In the genomic region with DNA sequence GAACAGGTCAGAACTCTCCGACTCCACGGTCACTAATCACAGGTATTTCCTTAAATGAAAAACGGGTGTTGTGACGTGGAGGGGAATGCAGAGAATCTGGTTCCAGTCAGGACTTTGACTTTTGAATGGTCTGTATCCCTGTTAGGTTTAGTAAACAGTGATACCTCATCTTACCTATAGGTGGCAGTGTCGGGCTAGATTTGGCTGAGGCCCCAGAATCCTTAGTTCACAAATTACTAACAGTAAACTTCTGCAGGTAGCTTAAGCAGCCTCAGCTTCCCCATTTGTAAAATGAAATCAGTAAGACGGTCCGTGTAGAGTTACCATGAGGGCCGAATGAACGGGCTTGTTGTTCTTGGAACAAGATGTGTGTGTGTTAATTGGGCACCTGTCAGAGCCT, we compare ENCODE assay signal across 8 mouse cellular contexts. TPM values are rescaled to one million over a fixed set of nuclear protein-coding genes. Genes with fewer than 3 reads are reported as not detected.
DNase-seq lines count a peak whose midpoint lies in the region; ATAC-seq and TF ChIP-seq lines count a peak whose summit lies in the region.

No protein-coding gene starts in this region.

- TF ChIP-seq POLR2A in thymus, adult 2 months (IDR thresholded peaks at IDR 0.05; ENCODE audit: control insufficient read depth, extremely low read depth, insufficient read depth, low read length, poor library complexity): no peak

- no peak overlapping the region for H3K4me2 ChIP-seq in hindbrain, postnatal 0 days (ENCODE audit: low read depth, low read length)
- no peak overlapping the region for H3K4me2 ChIP-seq in midbrain, postnatal 0 days (ENCODE audit: low read depth, low read length, poor library complexity, severe bottlenecking)

- intact Hi-C loops in left cerebral cortex, postnatal 4 days (cut with DNase I): no loop called here

- no peak overlapping the region for H3K4me3 ChIP-seq in thymus, adult 2 months (ENCODE audit: control insufficient read depth, insufficient read depth, low read length)
- no peak overlapping the region for H3K4me3 ChIP-seq in hindbrain, postnatal 0 days (ENCODE audit: low read length)
- H3K4me3 ChIP-seq in midbrain, postnatal 0 days (ENCODE audit: low read depth, low read length): no peak overlapping the region

- H3K9ac ChIP-seq in hindbrain, postnatal 0 days (replicated peaks; ENCODE audit: low read length): no peak overlapping the region
- H3K9ac ChIP-seq in midbrain, postnatal 0 days (replicated peaks; ENCODE audit: low read length, poor library complexity, severe bottlenecking): no peak overlapping the region

- no peaks in the 10 kb centered on the region for H3K4me1 ChIP-seq in thymus, adult 2 months (replicated peaks; ENCODE audit: control insufficient read depth, insufficient read depth, low read length)
- no peaks in the 10 kb centered on the region for H3K4me1 ChIP-seq in hindbrain, postnatal 0 days (ENCODE audit: insufficient read depth, low read length)
- H3K4me1 ChIP-seq in midbrain, postnatal 0 days (ENCODE audit: insufficient read depth, low read length): no peaks in the 10 kb centered on the region

- no peaks in the 10 kb centered on the region for H3K36me3 ChIP-seq in thymus, adult 2 months (ENCODE audit: control insufficient read depth, insufficient read depth, low read length)
- no peaks in the 10 kb centered on the region for H3K36me3 ChIP-seq in hindbrain, postnatal 0 days (ENCODE audit: insufficient read depth, low read length)
- H3K36me3 ChIP-seq in midbrain, postnatal 0 days (ENCODE audit: insufficient read depth, low read length): no peaks in the 10 kb centered on the region

- no peak for TF ChIP-seq CTCF in thymus, adult 2 months (IDR thresholded peaks at IDR 0.05; ENCODE audit: borderline replicate concordance, control insufficient read depth, extremely low read depth, insufficient read depth, low read length, poor library complexity)
- peak; percentile 88 for TF ChIP-seq CTCF in hindbrain, postnatal 0 days (IDR thresholded peaks at IDR 0.05; ENCODE audit: low read depth)
- peak; percentile 90 for TF ChIP-seq CTCF in midbrain, postnatal 0 days (IDR thresholded peaks at IDR 0.05)

- no peaks in the 10 kb centered on the region for H3K9me3 ChIP-seq in hindbrain, postnatal 0 days (ENCODE audit: low read length)
- no peaks in the 10 kb centered on the region for H3K9me3 ChIP-seq in midbrain, postnatal 0 days (ENCODE audit: low read length)

- H3K27me3 ChIP-seq in thymus, adult 2 months (ENCODE audit: control insufficient read depth, insufficient read depth, low read length): no peaks in the 10 kb centered on the region
- H3K27me3 ChIP-seq in hindbrain, postnatal 0 days (ENCODE audit: insufficient read depth, low read length): no peaks in the 10 kb centered on the region
- H3K27me3 ChIP-seq in midbrain, postnatal 0 days (ENCODE audit: insufficient read depth, low read length): no peaks in the 10 kb centered on the region; the same call in 1 of the 2 replicates

- H3K27ac ChIP-seq in thymus, adult 2 months (ENCODE audit: control insufficient read depth, insufficient read depth, low read length): no peak overlapping the region
- no peak overlapping the region for H3K27ac ChIP-seq in hindbrain, postnatal 0 days
- no peak overlapping the region for H3K27ac ChIP-seq in midbrain, postnatal 0 days (ENCODE audit: low read depth, low read length)

- ATAC-seq in erythroid progenitor cell, adult 5-6 weeks (replicated peaks; ENCODE audit: low FRiP score, poor library complexity, severe bottlenecking): peak; percentile 59; the same call in 1 of the 2 replicates
- ATAC-seq in hindbrain, postnatal 0 days: peak; percentile 76
- peak; percentile 45; the same call in 1 of the 2 replicates for ATAC-seq in midbrain, postnatal 0 days (ENCODE audit: low FRiP score)

- 5% methylated on average over 9 of the region's 9 CpGs for WGBS in thymus, adult 2 months
- 25% methylated on average over 9 of the region's 9 CpGs for WGBS in hindbrain, postnatal 0 days
- 28% methylated on average over 9 of the region's 9 CpGs for whole genome bisulfite sequencing in midbrain, postnatal 0 days

- peak; percentile 29 for DNase-seq in thymus, adult 2 months
- DNase-seq in thymus, postnatal 4 days: no peak
- DNase-seq in adrenal gland, adult 8-10 months: peak; percentile 11
- peak; percentile 75 for DNase-seq in hindbrain, postnatal 0 days (ENCODE audit: low spot score)
- peak; percentile 13 for DNase-seq in left cerebral cortex, postnatal 4 days
- peak; percentile 75 for DNase-seq in midbrain, postnatal 0 days (ENCODE audit: low spot score)
- DNase-seq in urinary bladder, postnatal 4 days (ENCODE audit: low spot score in 2 of 2): no peak

RNA-seq across cellular contexts. Expression of a gene that starts 21.0 kb away (rescaled TPM):
- polyA plus RNA-seq in thymus, adult 2 months (2012; rRNA removed): 1.1 and 2.0 TPM in 2 replicates
- total RNA-seq in adrenal gland, adult 8-10 months (2022): 1 to 10 TPM in 3 of 4 experiments, under 1 TPM in 1; 0.46 to 2.0 (median 1.7) TPM
- not detected in 2 replicates for total RNA-seq in erythroid progenitor cell, adult 5-6 weeks (2015; ENCODE audit: low replicate concordance)
- total RNA-seq in erythroid progenitor cell, adult 5-6 weeks (2017; ENCODE audit: low replicate concordance): not detected in 2 replicates
- 1.4 and 1.8 TPM in 2 replicates for total RNA-seq in hindbrain, postnatal 0 days (2014; rRNA removed)
- 2.8 and 3.9 TPM in 2 replicates for polyA plus RNA-seq in hindbrain, postnatal 0 days (2015; fragmentation: Nextera tagmentation; extraction: Ambion mirVana)
- total RNA-seq in left cerebral cortex, postnatal 4 days (2021): 1 to 10 TPM; 1.4 TPM
- 1.9 and 2.5 TPM in 2 replicates for total RNA-seq in midbrain, postnatal 0 days (2014; rRNA removed)
- polyA plus RNA-seq in midbrain, postnatal 0 days (2015; fragmentation: Nextera tagmentation; extraction: Ambion mirVana): 2.0 and 2.4 TPM in 2 replicates

Comparison
In these comparisons a context has a peak if more than half of its experiments do, and no peak if none do; other contexts are left out.
1. DNase-seq: peak in thymus, adult 2 months (single experiment), adrenal gland, adult 8-10 months (single experiment), hindbrain, postnatal 0 days (single experiment), left cerebral cortex, postnatal 4 days (single experiment) and midbrain, postnatal 0 days (single experiment); none in thymus, postnatal 4 days (single experiment) and urinary bladder, postnatal 4 days (0 of 2).
2. Peak in every context shown above with its lines, with median percentiles within 50 percentile points of each other: ATAC-seq.